Mouse (Mus musculus): ENCODE measurements around the gene Adtrp.

DNA sequence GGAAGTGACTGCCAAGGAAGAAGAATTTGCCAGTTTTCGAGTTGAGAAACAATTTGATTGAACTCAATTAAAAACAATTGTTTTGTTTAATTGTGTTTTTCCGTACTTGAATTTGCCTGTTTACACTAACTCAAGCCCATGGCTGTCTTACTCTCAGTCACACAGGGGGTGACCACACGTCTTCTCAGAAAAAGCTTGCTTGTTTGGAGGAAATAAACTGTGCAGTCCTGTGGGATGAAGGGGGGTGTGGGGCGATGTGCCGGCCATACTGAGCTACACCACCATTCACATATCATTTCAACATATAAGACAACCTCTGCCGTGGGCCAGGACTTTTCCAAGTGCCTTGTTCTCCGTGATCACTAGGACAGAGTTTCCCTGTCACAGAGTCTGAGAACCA, 25.2 kb upstream of the Adtrp start:
- TF ChIP-seq CTCF (IDR thresholded peaks at IDR 0.05) (no peak), EP300 (IDR thresholded peaks at IDR 0.05) (no peak)

All from lung, postnatal 0 days (tissue).